Mouse (Mus musculus) megakaryocyte, embryonic 14.5 days (primary cell): ENCODE measurements around the gene BC117090.

Source experiments
- FLI1 ChIP-seq: IDR thresholded peaks from 2 replicates; pipeline ENCODE4 v1.6.1; 2012; ENCODE audit warnings: low read length, inconsistent platforms, mixed read lengths
- GATA1 ChIP-seq: IDR thresholded peaks from 3 replicates; pipeline ENCODE4 v1.6.1; 2012; ENCODE audit warnings: mixed read lengths, low read length, inconsistent platforms, borderline replicate concordance

DNA sequence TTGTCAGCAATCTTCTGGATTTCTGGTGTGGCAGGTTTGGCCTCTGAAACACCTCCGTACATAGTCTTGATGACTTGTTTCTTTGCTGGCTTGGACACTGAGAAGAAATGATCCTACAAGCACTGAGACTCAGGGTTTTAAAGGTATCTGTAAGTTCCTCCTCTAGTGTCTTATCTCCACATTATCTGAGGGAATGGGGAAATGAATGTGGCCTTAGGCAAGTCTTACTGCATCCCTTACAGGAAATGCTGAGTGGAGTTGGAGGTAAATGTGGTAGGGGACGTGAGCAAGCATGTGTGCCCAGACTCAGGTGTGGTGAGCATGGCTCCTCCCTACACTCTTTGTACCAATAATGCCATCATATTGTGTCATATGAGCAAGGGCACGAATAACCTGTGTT, at the start of gene BC117090:
- TF ChIP-seq GATA1 (no peak), FLI1 (no peak)
